Mouse (Mus musculus): ENCODE measurements around the gene Znrf1. TPM values are rescaled to one million over a fixed set of nuclear protein-coding genes. Genes with fewer than 3 reads are reported as not detected.

The Znrf1 gene
- total RNA-seq, 2 experiments from 2014 or later: 57.0 to 59.8 TPM

- no peak for DNase-seq (ENCODE audit: low spot score)
- intact Hi-C loops (cut with DNase I): no loop called here
These were observed 112.9 kb downstream of the Znrf1 start for GRCm38 (mm10) chr8:111648834-111649233.

GRCm38 (mm10) chr8:111650651-111651050 is 114.8 kb downstream of the Znrf1 start:
- intact Hi-C loops (cut with DNase I): no loop called here
- DNase-seq (ENCODE audit: low spot score): no peak

GRCm38 (mm10) chr8:111653524-111653923 is 117.6 kb downstream of the Znrf1 start:
- intact Hi-C loops (cut with DNase I): no loop called here
- no peak for DNase-seq (ENCODE audit: low spot score)

- intact Hi-C loops (cut with DNase I): no loop called here
- no peak for DNase-seq (ENCODE audit: low spot score)
These were observed 121.5 kb downstream of the Znrf1 start for GRCm38 (mm10) chr8:111657312-111657854.

- no peak for DNase-seq (ENCODE audit: low spot score)
- intact Hi-C loops (cut with DNase I): no loop called here
These were observed 123.0 kb downstream of the Znrf1 start for GRCm38 (mm10) chr8:111658819-111659423.

GRCm38 (mm10) chr8:111662473-111662872 is 126.6 kb downstream of the Znrf1 start:
- intact Hi-C loops (cut with DNase I): loop anchor here (1.0 to 5.0 kb wide), 3 partner anchors 35 to 319 kb away; no protein-coding TSS in a partner anchor
- DNase-seq (ENCODE audit: low spot score): no peak

GRCm38 (mm10) chr8:111666751-111667150 is 130.9 kb downstream of the Znrf1 start:
- intact Hi-C loops (cut with DNase I): no loop called here

More at GRCm38 (mm10) chr8:111666751-111667150, 130.9 kb downstream of the Znrf1 start:
- DNase-seq (ENCODE audit: low spot score): no peak

Other genes starting within 250 kb of the Znrf1 start
- 10 to 100 TPM; 16.7 to 17.9 TPM for gene Rfwd3, start 235.9 kb upstream of the Znrf1 start, total RNA-seq (2021)
- 1 to 10 TPM; 2.8 TPM for gene Mlkl, start 197.9 kb upstream of the Znrf1 start, total RNA-seq (2021)
- under 1 TPM in 1 of 2 experiments, not detected in 1; 0.22 TPM for gene Fa2h, start 142.3 kb upstream of the Znrf1 start, total RNA-seq (2021)
- gene Wdr59, start 14.0 kb upstream of the Znrf1 start, total RNA-seq (2021): 1 to 10 TPM; 6.3 to 7.4 TPM
- gene Ldhd, start 94.3 kb downstream of the Znrf1 start, total RNA-seq (2021): 10 to 100 TPM; 25.1 to 28.1 TPM
- 1 to 10 TPM; 7.4 to 7.5 TPM for gene Zfp1, start 107.3 kb downstream of the Znrf1 start, total RNA-seq (2021)
- not detected for gene Ctrb1, start 154.9 kb downstream of the Znrf1 start, total RNA-seq (2021)
- gene Bcar1, start 207.7 kb downstream of the Znrf1 start, total RNA-seq (2021): 10 to 100 TPM; 18.7 to 20.7 TPM